Mouse (Mus musculus) left cerebral cortex, adult 11 months (tissue): ENCODE measurements at regions not wholly inside any gene's neighbourhood (a gene's known extent, or its start where the extent isn't known, plus 50 kb on each side); places are given as distances from the start of the nearest gene placed in this dataset.
"Not testable (repeated sequence)": the region's sequence is repeated elsewhere in the genome, so short reads cannot be mapped to it uniquely, and the experiment has no call there.

Experiments used
- DNase-seq: peaks from one replicate; pipeline ENCODE4 v3.0.0; 2022; ENCODE audit warnings: low spot score

GRCm38 (mm10) chr19:59516957-59517356 lies 58.8 kb downstream of the Emx2 start:
- no peak for DNase-seq

- DNase-seq = no peak
Observed at GRCm38 (mm10) chr19:59519156-59519555, 61.0 kb downstream of the Emx2 start.

- DNase-seq = no peak
Observed at GRCm38 (mm10) chr19:59522176-59522575, 64.0 kb downstream of the Emx2 start.

GRCm38 (mm10) chr19:59523356-59523755 lies 65.2 kb downstream of the Emx2 start:
- no peak for DNase-seq

- no peak for DNase-seq
Observed at GRCm38 (mm10) chr19:59564101-59564500, 105.9 kb downstream of the Emx2 start.

GRCm38 (mm10) chr19:59568907-59569306 lies 110.7 kb downstream of the Emx2 start:
- DNase-seq = no peak

GRCm38 (mm10) chr19:59569590-59569989 lies 111.4 kb downstream of the Emx2 start:
- DNase-seq = not testable (repeated sequence)

GRCm38 (mm10) chr19:59574346-59574745 lies 116.2 kb downstream of the Emx2 start:
- DNase-seq = no peak

GRCm38 (mm10) chr19:59577886-59578285 lies 119.7 kb downstream of the Emx2 start:
- no peak for DNase-seq

- DNase-seq = no peak
Observed at GRCm38 (mm10) chr19:59579676-59580075, 121.5 kb downstream of the Emx2 start.

GRCm38 (mm10) chr19:59585835-59586234 lies 127.7 kb downstream of the Emx2 start:
- DNase-seq = no peak

GRCm38 (mm10) chr19:59587303-59587702 lies 129.1 kb downstream of the Emx2 start:
- DNase-seq = no peak

- no peak for DNase-seq
Observed at GRCm38 (mm10) chr19:59588068-59588522, 129.9 kb downstream of the Emx2 start.

GRCm38 (mm10) chr19:59590021-59590420 lies 131.8 kb downstream of the Emx2 start:
- no peak for DNase-seq

GRCm38 (mm10) chr19:59592060-59592459 lies 133.9 kb downstream of the Emx2 start:
- no peak for DNase-seq

GRCm38 (mm10) chr19:59624288-59624795 lies 166.2 kb downstream of the Emx2 start:
- DNase-seq = no peak

GRCm38 (mm10) chr19:59627681-59628080 lies 169.5 kb downstream of the Emx2 start:
- no peak for DNase-seq

- no peak for DNase-seq
Observed at GRCm38 (mm10) chr19:59628296-59629160, 170.4 kb downstream of the Emx2 start.

- no peak for DNase-seq
Observed at GRCm38 (mm10) chr19:59629161-59629445, 170.9 kb downstream of the Emx2 start.

- no peak for DNase-seq
Observed at GRCm38 (mm10) chr19:59630095-59630494, 171.9 kb downstream of the Emx2 start.

GRCm38 (mm10) chr19:59630706-59631105 lies 172.5 kb downstream of the Emx2 start:
- DNase-seq = no peak

GRCm38 (mm10) chr19:59631541-59631940 lies 173.4 kb downstream of the Emx2 start:
- no peak for DNase-seq

- DNase-seq = no peak
Observed at GRCm38 (mm10) chr19:59636271-59636670, 178.1 kb downstream of the Emx2 start.

GRCm38 (mm10) chr19:59642606-59643005 lies 184.4 kb downstream of the Emx2 start:
- no peak for DNase-seq
